20 mouse cellular contexts compared by ENCODE assay signal in the genomic region with DNA sequence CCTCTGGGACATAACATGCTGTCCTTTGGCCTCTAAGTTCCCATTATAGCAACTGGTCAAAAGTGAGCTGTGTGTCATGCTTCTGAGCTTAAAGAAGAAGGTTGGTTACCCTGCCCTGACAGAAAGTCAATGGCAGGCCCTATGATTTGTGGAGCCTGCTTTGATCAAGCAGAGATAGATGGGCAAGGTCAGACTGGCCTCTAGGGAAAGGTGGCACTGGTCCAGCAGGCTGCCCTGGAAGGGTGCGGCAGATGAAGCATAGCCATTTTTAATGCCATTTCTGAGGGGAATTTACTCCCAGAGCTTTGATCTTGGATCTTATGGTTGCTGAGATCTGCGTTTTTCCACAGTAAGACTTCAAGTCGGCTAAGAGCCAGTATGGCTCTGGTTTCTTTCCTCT.
"Had no signal": no experiment of that assay in that cellular context is flagged by ENCODE, and none has a peak within 500 bp of the region (broad histone marks: within the 10 kb centered on the region; RNA-seq: fewer than 3 reads in every experiment).

No protein-coding gene starts in this region.

- ATAC-seq: intestine, postnatal 0 days; liver, postnatal 0 days; lung, postnatal 0 days; midbrain, embryonic 16.5 days had no signal

- H3K27ac ChIP-seq: limb, embryonic 12.5 days; limb, embryonic 15.5 days; liver, embryonic 14.5 days; macrophage; midbrain, embryonic 12.5 days; stomach, embryonic 15.5 days had no signal

- H3K9me3 ChIP-seq: limb, embryonic 12.5 days; limb, embryonic 15.5 days; midbrain, embryonic 12.5 days; stomach, embryonic 15.5 days had no signal

- H3K9ac ChIP-seq: limb, embryonic 12.5 days; limb, embryonic 15.5 days; liver, embryonic 14.5 days; liver, postnatal 0 days; lung, embryonic 14.5 days; midbrain, embryonic 12.5 days; stomach, embryonic 15.5 days had no signal

- H3K27me3 ChIP-seq: limb, embryonic 12.5 days; limb, embryonic 15.5 days; midbrain, embryonic 12.5 days; stomach, embryonic 15.5 days had no signal

- DNase-seq: kidney, adult 8-10 months; kidney, postnatal 25 days; left cerebral cortex, postnatal 4 days; liver, postnatal 0 days; lung, embryonic 14.5 days; retina, postnatal 1 day; right cerebral cortex, postnatal 25 days; spleen, adult 18-20 months; thymus, postnatal 25 days had no signal

- H3K36me3 ChIP-seq: limb, embryonic 12.5 days; limb, embryonic 15.5 days; midbrain, embryonic 12.5 days; stomach, embryonic 15.5 days had no signal

- H3K4me3 ChIP-seq: limb, embryonic 12.5 days; limb, embryonic 15.5 days; midbrain, embryonic 12.5 days; myocyte; stomach, embryonic 15.5 days had no signal

- H3K4me2 ChIP-seq: limb, embryonic 12.5 days; limb, embryonic 15.5 days; liver, embryonic 11.5 days; lung, embryonic 14.5 days; midbrain, embryonic 12.5 days; stomach, embryonic 15.5 days had no signal

- H3K4me1 ChIP-seq: limb, embryonic 12.5 days; limb, embryonic 15.5 days; stomach, embryonic 15.5 days had no signal
